Mouse (Mus musculus) cerebellum, adult 2 months (tissue): ENCODE data around the gene Slc23a4. TPM values are rescaled to one million over a fixed set of nuclear protein-coding genes. Genes with fewer than 3 reads are reported as not detected.

Experiments used
- DNase-seq, 2 experiments: peaks; one replicate each; pipeline ENCODE4 v3.0.0; 2021
- H3K27ac ChIP-seq: fragments of 200-500 bp; 2 replicates; pipeline ENCODE4 v1.5.1; 2012; ENCODE audit warnings: low read length, control low read depth, inconsistent platforms; ENCODE audit not compliant: insufficient read depth
- H3K27me3 ChIP-seq: fragments of 200-500 bp; 2 replicates; pipeline ENCODE4 v1.6.1; 2012; ENCODE audit warnings: inconsistent platforms, mild to moderate bottlenecking, low read length, moderate library complexity; ENCODE audit not compliant: control insufficient read depth, insufficient read depth
- H3K4me1 ChIP-seq: fragments of 200-500 bp; 2 replicates; pipeline ENCODE4 v1.6.1; 2011; ENCODE audit warnings: low read length; ENCODE audit not compliant: control insufficient read depth, insufficient read depth
- H3K4me3 ChIP-seq: fragments of 200-500 bp; replicated peaks from 2 replicates; pipeline ENCODE3; 2011; ENCODE audit warnings: mild to moderate bottlenecking, low read depth, low read length, control low read depth; ENCODE audit not compliant: insufficient read depth
- CTCF ChIP-seq: fragments of 200-500 bp; IDR thresholded peaks from 2 replicates; pipeline ENCODE4 v1.5.1; 2011; ENCODE audit warnings: low read depth, mild to moderate bottlenecking, control low read depth, low read length, moderate library complexity, borderline replicate concordance; ENCODE audit not compliant: insufficient read depth
- POLR2A ChIP-seq: fragments of 200-500 bp; IDR thresholded peaks from 2 replicates; pipeline ENCODE4 v1.6.1; 2011; ENCODE audit warnings: low read length, control low read depth, borderline replicate concordance; ENCODE audit not compliant: insufficient read depth
- WGBS: fragments of 180-500 bp; shearing (Covaris S2); methylation state at CpG from one replicate; pipeline ENCODE4 v1.1.7; 2018; 5-methylcytosine and 5-hydroxymethylcytosine counted together
- polyA plus RNA-seq: library from polyadenylated mRNA; depleted of rRNA; stranded (reverse); fragments of >200 nt; gene quantifications from 2 replicates; pipeline ENCODE4 v1.2.3, GENCODE M21; 2012

The Slc23a4 gene
- polyA plus RNA-seq, 1 experiment, result 0.70 TPM

DNA sequence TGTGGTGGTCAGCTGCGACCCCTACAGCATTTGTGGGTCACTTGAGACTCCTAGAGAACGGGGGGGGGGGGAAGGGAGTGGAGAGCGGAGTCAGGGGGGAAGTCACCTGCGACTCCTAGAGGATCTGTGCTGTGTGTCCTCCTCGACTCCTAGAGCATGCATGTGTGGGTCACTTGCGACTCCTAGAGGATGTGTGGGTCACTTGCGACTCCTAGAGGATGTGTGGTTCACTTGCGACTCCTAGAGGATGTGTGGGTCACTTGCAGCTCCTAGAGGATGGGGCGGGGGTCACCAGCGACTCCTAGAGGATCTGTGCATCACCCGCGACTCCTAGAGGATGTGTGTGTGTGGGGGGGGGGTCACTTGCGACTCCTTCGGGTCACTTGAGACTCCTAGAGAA lies 66.3 kb downstream of the Slc23a4 start:
- TF ChIP-seq POLR2A (no peak), CTCF (peak; percentile 69)
- Histone ChIP-seq H3K4me3 (no peak overlapping the region), H3K27me3 (no peaks in the 10 kb centered on the region), H3K4me1 (no peaks in the 10 kb centered on the region), H3K27ac (no peak overlapping the region)
- DNase-seq, result peak in 1 of 2 experiments; percentile 22
- WGBS, result 48% methylated on average over 14 of the region's 14 CpGs

DNA sequence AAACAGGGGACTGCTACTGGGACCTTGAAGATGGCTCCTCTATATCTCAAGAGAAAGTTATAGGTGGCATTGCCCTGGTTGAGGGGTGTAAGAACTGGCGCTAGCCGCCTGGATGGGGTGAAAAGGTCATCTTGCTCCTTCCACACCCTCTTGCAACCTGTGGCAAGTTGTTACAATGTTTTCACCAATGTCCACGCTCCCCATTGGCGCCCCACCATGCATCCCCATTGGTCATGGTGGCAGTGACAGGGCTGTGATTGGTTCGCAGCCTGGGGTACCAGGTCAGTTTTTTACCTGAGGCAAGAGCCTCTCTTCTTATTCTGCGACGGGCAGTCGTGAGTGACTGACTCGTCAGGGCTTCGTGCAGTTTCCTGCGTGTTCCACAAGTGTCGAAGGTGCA lies 67.6 kb downstream of the Slc23a4 start:
- TF ChIP-seq CTCF, result no peak
- TF ChIP-seq POLR2A, result no peak
- DNase-seq, result no peak
- H3K27me3 ChIP-seq, result no peaks in the 10 kb centered on the region
- H3K4me1 ChIP-seq, result no peaks in the 10 kb centered on the region
- H3K4me3 ChIP-seq, result no peak overlapping the region
- WGBS, result 93% methylated on average over 12 of the region's 12 CpGs
- H3K27ac ChIP-seq, result no peak overlapping the region

DNA sequence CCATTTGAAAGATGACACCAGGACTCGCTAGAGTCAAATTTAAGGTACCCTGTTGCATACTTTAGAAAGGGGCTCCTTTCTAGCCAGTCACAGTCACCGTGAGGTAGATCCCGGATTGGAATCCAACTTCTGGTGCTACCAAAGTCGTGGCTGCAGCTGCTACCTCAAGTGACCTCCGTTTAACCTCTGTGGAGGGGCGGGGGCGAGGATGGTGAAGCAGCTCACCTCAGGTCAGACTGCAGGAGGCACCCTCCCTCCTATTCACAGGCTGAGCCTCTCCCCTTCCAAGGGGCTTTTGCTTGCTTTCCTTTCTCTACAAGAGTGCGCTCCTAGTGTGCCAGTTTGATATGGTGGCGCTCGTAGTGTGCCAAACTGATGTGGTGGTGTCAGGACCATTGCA lies 68.2 kb downstream of the Slc23a4 start, which contains the start of gene Stra8:
Stra8 (plus strand) TSS at position 208 of the 400 bp plus-strand sequence.
- no peak for TF ChIP-seq POLR2A
- H3K27ac ChIP-seq, result no peak within 1 kb of the TSS
- H3K4me3 ChIP-seq, result no peak within 1 kb of the TSS
- WGBS, result 63% methylated on average over 10 of the region's 10 CpGs
- no peaks in the 10 kb centered on the region for H3K27me3 ChIP-seq
- no peaks in the 10 kb centered on the region for H3K4me1 ChIP-seq
- no peak for DNase-seq

DNA sequence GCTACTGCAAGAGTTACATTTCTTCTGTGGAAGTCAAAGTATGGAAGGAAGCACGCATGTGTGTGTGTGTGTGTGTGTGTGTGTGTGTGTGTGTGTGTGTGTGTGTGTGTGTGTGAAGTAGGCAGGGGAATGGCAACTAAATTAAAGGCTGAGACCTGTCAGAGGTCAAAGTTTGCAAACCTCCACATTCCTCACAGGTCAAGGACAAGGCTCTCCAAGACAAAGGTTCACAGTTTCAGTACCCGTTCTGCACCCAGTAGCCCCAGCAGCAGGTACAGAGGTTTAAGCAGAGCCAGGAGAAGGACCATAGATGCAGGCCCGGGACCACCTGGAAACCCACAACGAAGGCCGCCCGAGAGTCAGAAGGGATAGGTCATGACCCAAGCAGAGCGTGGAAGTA lies 69.1 kb downstream of the Slc23a4 start:
- WGBS, result 92% methylated on average over 7 of the region's 7 CpGs
- no peak for TF ChIP-seq CTCF
- TF ChIP-seq POLR2A, result no peak
- no peaks in the 10 kb centered on the region for H3K4me1 ChIP-seq
- H3K27me3 ChIP-seq, result no peaks in the 10 kb centered on the region
- no peak overlapping the region for H3K27ac ChIP-seq
- no peak overlapping the region for H3K4me3 ChIP-seq
- DNase-seq, result no peak

DNA sequence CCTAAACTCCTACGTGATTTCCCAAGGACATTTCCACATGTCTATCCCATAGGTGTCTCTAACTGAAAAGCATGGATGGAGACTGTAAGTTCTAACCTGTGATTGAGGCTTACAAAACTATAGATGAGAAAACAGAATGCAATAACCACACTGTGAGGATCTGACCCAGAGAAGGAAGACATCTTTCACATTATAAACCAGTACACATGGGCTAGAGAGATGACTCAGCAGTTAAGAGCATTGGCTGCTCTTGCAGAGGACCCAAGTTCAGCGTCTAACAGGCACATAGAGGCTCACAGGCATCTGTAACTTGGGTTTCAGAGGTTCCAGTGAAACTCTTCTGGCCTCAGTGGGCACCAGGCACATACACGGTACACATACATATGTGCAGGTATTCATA lies 73.7 kb downstream of the Slc23a4 start:
- 90% methylated on average over 3 of the region's 3 CpGs for WGBS
- no peaks in the 10 kb centered on the region for H3K27me3 ChIP-seq
- DNase-seq, result no peak
- 0 out of 2 replicates have a peak, but pooled peaks cover 2% of the 10 kb centered on the region for H3K4me1 ChIP-seq
- H3K27ac ChIP-seq, result no peak overlapping the region
- TF ChIP-seq CTCF, result no peak
- TF ChIP-seq POLR2A, result no peak
- no peak overlapping the region for H3K4me3 ChIP-seq

DNA sequence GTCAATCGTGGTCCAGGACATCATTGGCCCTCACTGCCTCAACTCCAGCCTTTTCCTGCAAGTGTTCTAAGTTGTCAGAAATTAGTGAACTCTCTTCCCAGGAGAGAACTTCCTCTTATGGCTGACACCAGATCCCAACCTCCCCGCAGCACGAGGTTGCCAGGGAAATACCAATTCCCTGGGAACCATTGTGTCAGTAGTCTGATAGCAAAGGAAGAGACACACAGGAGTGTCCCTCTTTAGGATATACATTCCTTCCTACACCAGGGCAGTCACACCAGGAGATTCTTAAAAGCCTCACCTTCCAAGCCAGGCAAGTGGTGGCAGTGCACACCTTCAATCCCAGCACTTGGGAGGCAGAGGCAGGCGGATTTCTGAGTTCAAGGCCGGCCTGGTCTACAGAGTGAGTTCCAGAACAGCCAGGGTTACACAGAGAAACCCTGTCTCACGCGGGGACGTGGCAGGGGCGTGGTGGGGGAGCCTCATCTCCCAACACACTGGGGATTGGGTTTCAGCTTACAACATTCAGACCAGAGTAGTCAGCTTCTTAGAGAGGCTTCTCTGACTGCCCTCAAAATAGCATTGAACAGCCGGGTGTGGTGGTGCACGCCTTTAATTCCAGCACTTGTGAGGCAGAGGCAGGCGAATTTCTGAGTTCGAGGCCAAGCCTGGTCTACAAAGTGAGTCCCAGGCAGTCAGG lies 74.7 kb downstream of the Slc23a4 start:
- H3K27ac ChIP-seq, result no peak overlapping the region
- WGBS, result 83% methylated on average over 13 of the region's 13 CpGs
- H3K27me3 ChIP-seq, result no peaks in the 10 kb centered on the region
- TF ChIP-seq POLR2A (no peak), CTCF (no peak)
- DNase-seq, result no peak
- H3K4me3 ChIP-seq, result no peak overlapping the region
- H3K4me1 ChIP-seq, result 0 out of 2 replicates have a peak, but pooled peaks cover 2% of the 10 kb centered on the region

DNA sequence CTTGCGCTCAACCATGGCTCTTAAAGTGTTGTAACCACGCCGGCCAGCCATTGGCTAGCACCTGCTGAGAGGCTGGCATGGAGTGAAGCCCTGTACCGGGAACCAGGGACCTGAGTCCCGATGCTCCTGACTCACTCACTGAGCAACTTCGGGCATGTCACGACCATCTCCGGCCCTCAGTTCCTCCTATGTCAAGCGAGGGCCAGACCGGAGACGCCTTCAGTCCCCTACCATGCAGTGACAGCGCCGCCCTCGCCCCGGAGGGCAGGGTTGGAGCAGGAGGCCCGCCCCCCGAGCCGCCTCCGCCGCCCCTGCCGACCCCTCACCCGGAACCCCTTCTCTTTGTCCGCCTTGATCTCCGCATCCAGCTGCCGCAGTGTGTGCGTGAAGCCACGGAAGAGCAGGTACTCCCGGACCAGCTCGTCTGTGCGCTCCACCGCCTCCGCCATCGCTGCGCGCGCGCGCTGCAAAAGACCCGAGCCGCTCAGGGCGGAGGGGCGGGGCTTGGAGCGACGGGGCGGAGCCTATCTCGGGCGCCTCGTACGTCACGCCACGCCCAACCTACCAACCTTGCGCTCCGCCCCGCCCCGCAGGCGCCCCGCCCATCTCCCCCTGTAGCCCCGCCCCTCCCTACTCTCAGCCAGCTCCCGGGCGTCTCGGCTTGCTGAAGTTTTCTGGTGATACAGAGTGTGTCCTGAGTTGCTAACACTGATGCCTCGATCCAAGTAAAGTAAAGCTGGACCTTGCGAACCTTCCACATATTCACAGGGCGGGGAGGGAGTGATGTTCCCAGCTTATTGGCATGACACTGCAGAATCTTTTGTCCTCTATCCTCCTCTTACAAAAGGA lies 77.6 kb downstream of the Slc23a4 start, which contains the start of gene Wdr91:
Wdr91 (minus strand) TSS at position 506 of the 849 bp plus-strand sequence.
- 0 out of 2 replicates have a peak, but pooled peaks cover 2% of the 10 kb centered on the region for H3K4me1 ChIP-seq
- H3K27ac ChIP-seq, result no peak within 1 kb of the TSS
- TF ChIP-seq POLR2A (peak; percentile 77), CTCF (no peak)
- H3K4me3 ChIP-seq, result peak within 1 kb of the TSS; percentile 80
- no peaks in the 10 kb centered on the region for H3K27me3 ChIP-seq
- under 1% methylated on average over 59 of the region's 64 CpGs for WGBS
- DNase-seq, result peak; percentile 88 to 92

DNA sequence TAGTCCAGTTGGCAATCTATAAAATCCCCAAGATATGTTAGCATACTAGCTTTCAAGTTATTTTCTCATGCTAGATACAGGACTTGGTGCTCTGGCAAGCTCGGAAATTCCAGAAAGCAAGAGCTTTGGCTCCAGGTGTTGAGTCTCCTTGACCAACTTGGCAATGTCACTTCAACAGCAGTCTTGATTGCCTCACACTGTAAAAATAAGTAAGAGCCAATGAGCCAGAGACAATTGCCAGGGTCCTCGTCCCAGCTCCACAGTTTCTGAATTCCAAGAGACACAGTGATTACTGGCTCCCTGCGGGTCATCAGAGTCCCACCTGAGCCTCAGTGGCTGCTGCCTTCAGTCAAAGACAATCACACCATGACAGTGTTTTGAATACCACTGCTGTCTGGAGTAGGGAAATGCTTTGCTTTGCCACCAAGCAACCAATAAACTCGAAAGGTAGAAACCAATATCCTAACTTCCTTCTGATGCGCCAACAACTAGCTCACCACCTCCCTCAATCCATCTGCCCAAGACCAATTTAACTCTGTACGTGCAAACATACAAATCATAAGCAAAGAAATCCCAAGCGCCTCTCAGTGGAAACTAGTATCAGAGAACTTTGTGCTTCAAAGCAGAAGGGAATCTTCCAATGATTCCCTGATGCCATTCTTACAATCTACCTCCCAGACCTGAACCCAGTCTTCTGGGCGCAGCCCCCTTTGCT lies 78.4 kb downstream of the Slc23a4 start:
- no peak for TF ChIP-seq CTCF
- no peak for TF ChIP-seq POLR2A
- 0 out of 2 replicates have a peak, but pooled peaks cover 2% of the 10 kb centered on the region for H3K4me1 ChIP-seq
- DNase-seq, result no peak
- H3K4me3 ChIP-seq, result peak overlapping the region; percentile 80
- no peaks in the 10 kb centered on the region for H3K27me3 ChIP-seq
- WGBS, result 36% methylated on average over 8 of the region's 8 CpGs
- H3K27ac ChIP-seq, result no peak overlapping the region
